Mouse (Mus musculus) neutrophil, adult 59 days (primary cell): ENCODE results near the gene Ahctf1. TPM values are rescaled to one million over a fixed set of nuclear protein-coding genes. Genes with fewer than 3 reads are reported as not detected.

ENCODE experiments used
- total RNA-seq, 2 experiments: library from RNA; stranded (reverse); gene quantifications; 1 replicate in 1 of 2; 2 replicates in 1 of 2; pipeline ENCODE4 v1.2.4; 2023

Gene Ahctf1
- 10 to 100 TPM; 73.8 to 85.5 TPM for total RNA-seq

DNA sequence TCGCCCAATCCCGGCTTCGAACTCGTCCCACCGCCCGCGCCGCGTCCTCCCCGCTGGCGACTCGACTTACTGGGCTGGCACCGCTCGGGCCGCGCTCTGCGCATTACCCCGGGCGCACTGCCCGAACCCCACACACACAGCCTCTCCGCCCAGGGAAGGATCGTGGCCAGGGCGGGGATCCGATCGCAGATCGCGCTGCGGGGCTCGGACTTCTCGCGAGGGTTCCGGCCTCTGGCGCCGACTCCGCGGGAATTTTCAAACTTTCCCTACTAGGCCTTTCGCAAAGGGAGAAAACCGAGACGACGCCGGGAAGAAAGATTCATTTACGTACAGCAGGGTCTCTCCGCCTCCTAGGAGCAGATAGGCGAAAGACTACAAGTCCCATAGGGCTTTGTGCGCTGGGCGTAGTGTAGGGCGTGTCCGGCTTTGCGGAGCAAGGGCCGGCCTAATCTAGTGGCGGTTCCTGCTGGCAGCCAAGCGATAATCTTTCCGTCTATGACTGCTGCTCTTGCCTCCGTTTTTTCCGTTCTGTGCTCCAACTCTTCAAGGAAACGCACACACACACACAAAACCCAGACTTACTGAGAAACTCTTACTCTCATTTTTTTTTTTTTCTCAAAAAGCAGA, at the start of gene Ahctf1:
TSS of gene Ahctf1 (minus strand) at position 168 of the 627 bp plus-strand sequence.

DNA sequence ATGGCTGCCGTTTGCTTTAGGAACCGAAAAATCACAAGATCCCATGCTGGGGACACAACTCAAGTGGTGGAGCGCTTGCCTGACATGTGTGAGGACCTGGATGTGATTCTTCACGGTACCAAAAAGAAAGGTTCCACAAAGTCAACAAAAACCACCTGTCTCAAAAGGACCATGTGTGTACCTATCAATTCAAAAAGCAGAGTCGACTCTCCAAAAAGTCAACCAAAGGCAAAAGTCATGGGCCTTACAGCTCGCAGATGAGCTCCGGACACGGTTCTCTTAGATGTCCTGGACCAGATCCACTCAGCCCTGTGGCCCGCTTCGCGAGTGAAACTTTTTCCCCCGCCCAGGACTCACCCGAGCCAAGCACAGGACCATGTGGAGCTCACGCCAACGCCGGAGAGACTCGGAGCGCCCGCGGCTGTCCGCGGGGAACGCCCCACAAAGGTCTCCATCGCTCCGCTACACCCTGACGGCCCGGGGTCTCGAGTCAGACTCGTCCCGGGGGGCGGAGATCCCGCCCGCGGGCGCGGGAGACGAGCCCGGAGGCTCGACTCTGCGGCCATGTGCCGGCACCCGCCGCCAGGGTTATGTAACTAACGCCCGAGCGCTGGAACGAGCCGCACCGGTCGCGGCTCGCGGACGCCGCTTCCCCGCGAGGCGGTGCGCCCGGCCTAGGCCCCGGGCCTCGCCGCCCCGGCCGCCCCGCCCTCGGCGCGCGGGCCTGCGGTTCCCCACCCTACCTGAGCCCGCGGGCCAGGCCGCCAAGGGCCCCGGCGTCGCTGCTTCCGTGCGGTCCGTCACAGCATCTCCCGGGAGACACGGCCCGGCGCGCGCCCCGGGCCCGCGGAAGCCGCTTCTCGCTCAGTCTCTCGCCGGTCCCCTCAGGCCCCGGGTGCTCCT, 619 bp downstream of the Ahctf1 start, which contains the start of gene Gm10518:
TSS of gene Gm10518 (plus strand) at position 767 of the 903 bp plus-strand sequence.

DNA sequence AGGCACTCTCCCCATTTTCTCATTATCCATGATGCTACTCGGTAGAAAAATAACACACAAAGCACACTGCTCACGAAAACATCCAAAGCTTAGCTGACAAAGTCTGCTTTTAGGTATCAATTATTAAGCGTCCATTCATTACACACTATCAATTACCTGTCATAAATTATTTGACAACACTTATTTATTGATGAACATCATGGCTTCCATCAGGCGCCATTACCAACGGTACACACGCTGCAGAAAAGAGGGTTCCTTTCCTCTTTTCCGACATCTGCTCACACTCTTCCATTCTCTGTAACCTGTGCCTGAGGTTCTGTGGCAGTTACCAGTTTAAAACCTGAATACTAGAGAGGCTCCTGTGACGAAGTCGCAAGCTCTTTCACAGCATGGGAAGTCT, 58.3 kb downstream of the Ahctf1 start, which contains the start of gene Kif28:
TSS of gene Kif28 (minus strand) at position 101 of the 400 bp plus-strand sequence.

Other genes starting within 250 kb of the Ahctf1 start
- 1 to 10 TPM; 2.2 to 4.4 TPM for gene Sccpdh, start 135.5 kb downstream of the Ahctf1 start, total RNA-seq
- gene Kif28, start 58.4 kb downstream of the Ahctf1 start, total RNA-seq: not detected
- not detected for gene Gm10518, start 304 bp downstream of the Ahctf1 start, total RNA-seq
- 1 to 10 TPM; 3.5 to 5.0 TPM for gene Cdc42bpa, start 156.8 kb upstream of the Ahctf1 start, total RNA-seq